Mouse (Mus musculus) kidney, embryonic 14.5 days (tissue): ENCODE measurements around the gene Gzmn. TPM values are rescaled to one million over a fixed set of nuclear protein-coding genes. Genes with fewer than 3 reads are reported as not detected.
"Not testable (repeated sequence)": the region's sequence is repeated elsewhere in the genome, so short reads cannot be mapped to it uniquely, and the experiment has no call there.

Experiments
- ATAC-seq: fragments of 200-750 bp; cut with Nextera tagmentation; 2 replicates; pipeline ENCODE4 v1.8.0; 2017; ENCODE audit warnings: moderate number of reproducible peaks, mild to moderate bottlenecking, moderate TSS enrichment, moderate library complexity; ENCODE audit not compliant: low FRiP score, low TSS enrichment
- H3K27ac ChIP-seq: fragments of 300-500 bp; sonication (generic); 2 replicates; pipeline ENCODE4 v1.5.1; 2014; ENCODE audit warnings: low read depth, mild to moderate bottlenecking, low read length, moderate library complexity, mixed read lengths
- H3K27me3 ChIP-seq: fragments of 300-500 bp; sonication (generic); 2 replicates; pipeline ENCODE4 v1.6.1; 2014; ENCODE audit warnings: mild to moderate bottlenecking, low read length; ENCODE audit not compliant: control insufficient read depth, insufficient read depth
- H3K36me3 ChIP-seq: fragments of 300-500 bp; sonication (generic); 2 replicates; pipeline ENCODE4 v1.6.1; 2014; ENCODE audit warnings: low read length, mixed read lengths; ENCODE audit not compliant: control insufficient read depth, insufficient read depth
- H3K4me1 ChIP-seq: fragments of 300-500 bp; sonication (generic); 2 replicates; pipeline ENCODE4 v1.6.1; 2014; ENCODE audit warnings: low read length, mixed read lengths; ENCODE audit not compliant: control insufficient read depth, insufficient read depth
- H3K4me2 ChIP-seq: fragments of 300-500 bp; sonication (generic); replicated peaks from 2 replicates; pipeline ENCODE4 v1.6.1; 2014; ENCODE audit warnings: low read depth, mild to moderate bottlenecking, low read length
- H3K4me3 ChIP-seq: fragments of 300-500 bp; sonication (generic); 2 replicates; pipeline ENCODE4 v1.5.1; 2014; ENCODE audit warnings: mild to moderate bottlenecking, low read length
- H3K9ac ChIP-seq: fragments of 300-500 bp; sonication (generic); 2 replicates; pipeline ENCODE4 v1.6.1; 2014; ENCODE audit warnings: low read depth, mild to moderate bottlenecking, low read length, moderate library complexity
- H3K9me3 ChIP-seq: fragments of 300-500 bp; sonication (generic); 2 replicates; pipeline ENCODE4 v1.6.1; 2016; ENCODE audit warnings: low read length; ENCODE audit not compliant: control insufficient read depth
- whole genome bisulfite sequencing: fragments of 180-500 bp; shearing (Covaris S2); extraction: QIAGEN DNeasy Blood & Tissue Kit; methylation state at CpG from one replicate; pipeline ENCODE4 v1.1.7; 2014; 5-methylcytosine and 5-hydroxymethylcytosine counted together
- polyA plus RNA-seq: library from polyadenylated mRNA; unstranded; fragments of >200 nt; fragmentation: Nextera tagmentation; extraction: Ambion mirVana; gene quantifications from 2 replicates; pipeline ENCODE4 v1.2.1, GENCODE M21; 2014

Gene Gzmn
- polyA plus RNA-seq, 1 experiment from 2014 or later, result not detected

GRCm38 (mm10) chr14:56172744-56173143 is 1.7 kb downstream of the Gzmn start:
- Histone ChIP-seq H3K4me1 (no peaks in the 10 kb centered on the region), H3K27ac (no peak overlapping the region), H3K4me2 (no peak overlapping the region), H3K4me3 (no peak overlapping the region), H3K36me3 (no peaks in the 10 kb centered on the region), H3K9ac (no peak overlapping the region), H3K27me3 (no peaks in the 10 kb centered on the region), H3K9me3 (no peaks in the 10 kb centered on the region)
- ATAC-seq, result no peak
- WGBS, result 92% methylated on average over 5 of the region's 5 CpGs

- H3K9ac ChIP-seq, result no peak overlapping the region
- no peak overlapping the region for H3K4me3 ChIP-seq
- H3K27ac ChIP-seq, result no peak overlapping the region
- H3K9me3 ChIP-seq, result no peaks in the 10 kb centered on the region
- no peak overlapping the region for H3K4me2 ChIP-seq
- no peak for ATAC-seq
- no peaks in the 10 kb centered on the region for H3K36me3 ChIP-seq
- H3K27me3 ChIP-seq, result no peaks in the 10 kb centered on the region
- H3K4me1 ChIP-seq, result no peaks in the 10 kb centered on the region
- WGBS, result 78% methylated on average over 6 of the region's 6 CpGs
These were observed 6.4 kb downstream of the Gzmn start for GRCm38 (mm10) chr14:56168009-56168408.

- ATAC-seq, result no peak
- Histone ChIP-seq H3K4me2 (no peak overlapping the region), H3K9ac (no peak overlapping the region), H3K4me1 (no peaks in the 10 kb centered on the region), H3K36me3 (no peaks in the 10 kb centered on the region), H3K9me3 (no peaks in the 10 kb centered on the region), H3K27me3 (no peaks in the 10 kb centered on the region), H3K4me3 (no peak overlapping the region), H3K27ac (no peak overlapping the region)
- WGBS, result 83% methylated on average over 2 of the region's 2 CpGs
These were observed 12.3 kb downstream of the Gzmn start for GRCm38 (mm10) chr14:56162109-56162508.

GRCm38 (mm10) chr14:56159479-56159878 is 14.9 kb downstream of the Gzmn start, which contains the start of gene Gzmg:
Gene Gzmg, minus strand, starts transcription at chr14:56159579.
- not testable (repeated sequence) for H3K36me3 ChIP-seq, H3K4me3 ChIP-seq, H3K4me1 ChIP-seq, H3K9me3 ChIP-seq, H3K27ac ChIP-seq, H3K4me2 ChIP-seq, H3K27me3 ChIP-seq, ATAC-seq, H3K9ac ChIP-seq
- WGBS, result 78% methylated on average over 2 of the region's 2 CpGs

- Histone ChIP-seq H3K27me3 (no peaks in the 10 kb centered on the region), H3K4me3 (no peak overlapping the region), H3K4me1 (no peaks in the 10 kb centered on the region), H3K4me2 (no peak overlapping the region), H3K9me3 (no peaks in the 10 kb centered on the region), H3K27ac (no peak overlapping the region), H3K36me3 (no peaks in the 10 kb centered on the region), H3K9ac (no peak overlapping the region)
- 78% methylated on average over 2 of the region's 2 CpGs for WGBS
- ATAC-seq, result no peak
These were observed 19.1 kb downstream of the Gzmn start for GRCm38 (mm10) chr14:56155340-56155739.

- not testable (repeated sequence) for H3K27me3 ChIP-seq
These were observed 40.7 kb downstream of the Gzmn start for GRCm38 (mm10) chr14:56133675-56134074.

GRCm38 (mm10) chr14:56132508-56132907 is 41.9 kb downstream of the Gzmn start, which contains the start of gene Gzmd:
Gene Gzmd, minus strand, starts transcription at chr14:56132608.
- H3K4me1 ChIP-seq, H3K36me3 ChIP-seq, ATAC-seq, H3K9ac ChIP-seq, H3K27ac ChIP-seq, H3K4me3 ChIP-seq, H3K9me3 ChIP-seq, H3K27me3 ChIP-seq, H3K4me2 ChIP-seq: not testable (repeated sequence)
- 87% methylated on average over 2 of the region's 2 CpGs for WGBS

More at GRCm38 (mm10) chr14:56133675-56134074, 40.7 kb downstream of the Gzmn start:
- H3K27ac ChIP-seq, H3K9me3 ChIP-seq, H3K4me2 ChIP-seq, H3K4me1 ChIP-seq, H3K36me3 ChIP-seq, H3K4me3 ChIP-seq, ATAC-seq, H3K9ac ChIP-seq: not testable (repeated sequence)
- WGBS, result 84% methylated on average over 1 of the region's 1 CpGs

GRCm38 (mm10) chr14:56128341-56128740 is 46.1 kb downstream of the Gzmn start:
- WGBS, result 55% methylated on average over 3 of the region's 3 CpGs
- no peak for ATAC-seq
- Histone ChIP-seq H3K36me3 (no peaks in the 10 kb centered on the region), H3K27me3 (no peaks in the 10 kb centered on the region), H3K27ac (no peak overlapping the region), H3K9ac (no peak overlapping the region), H3K4me1 (no peaks in the 10 kb centered on the region), H3K9me3 (no peaks in the 10 kb centered on the region), H3K4me2 (no peak overlapping the region), H3K4me3 (no peak overlapping the region)

GRCm38 (mm10) chr14:56123516-56123915 is 50.9 kb downstream of the Gzmn start:
- 81% methylated on average over 3 of the region's 3 CpGs for WGBS
- H3K9ac ChIP-seq, result no peak overlapping the region
- H3K36me3 ChIP-seq, result no peaks in the 10 kb centered on the region
- no peak overlapping the region for H3K4me3 ChIP-seq
- ATAC-seq, result no peak
- no peak overlapping the region for H3K4me2 ChIP-seq
- H3K27me3 ChIP-seq, result no peaks in the 10 kb centered on the region
- no peaks in the 10 kb centered on the region for H3K9me3 ChIP-seq
- no peaks in the 10 kb centered on the region for H3K4me1 ChIP-seq
- no peak overlapping the region for H3K27ac ChIP-seq
